Mouse (Mus musculus): Measurements from ENCODE around the gene Mcfd2. TPM values are rescaled to one million over a fixed set of nuclear protein-coding genes. Genes with fewer than 3 reads are reported as not detected.
A peak's percentile ranks its signal among the peaks of the same experiment; 100 is the strongest.

Gene Mcfd2
- polyA plus RNA-seq, 1 experiment from 2014 or later: 51.3 TPM

DNA sequence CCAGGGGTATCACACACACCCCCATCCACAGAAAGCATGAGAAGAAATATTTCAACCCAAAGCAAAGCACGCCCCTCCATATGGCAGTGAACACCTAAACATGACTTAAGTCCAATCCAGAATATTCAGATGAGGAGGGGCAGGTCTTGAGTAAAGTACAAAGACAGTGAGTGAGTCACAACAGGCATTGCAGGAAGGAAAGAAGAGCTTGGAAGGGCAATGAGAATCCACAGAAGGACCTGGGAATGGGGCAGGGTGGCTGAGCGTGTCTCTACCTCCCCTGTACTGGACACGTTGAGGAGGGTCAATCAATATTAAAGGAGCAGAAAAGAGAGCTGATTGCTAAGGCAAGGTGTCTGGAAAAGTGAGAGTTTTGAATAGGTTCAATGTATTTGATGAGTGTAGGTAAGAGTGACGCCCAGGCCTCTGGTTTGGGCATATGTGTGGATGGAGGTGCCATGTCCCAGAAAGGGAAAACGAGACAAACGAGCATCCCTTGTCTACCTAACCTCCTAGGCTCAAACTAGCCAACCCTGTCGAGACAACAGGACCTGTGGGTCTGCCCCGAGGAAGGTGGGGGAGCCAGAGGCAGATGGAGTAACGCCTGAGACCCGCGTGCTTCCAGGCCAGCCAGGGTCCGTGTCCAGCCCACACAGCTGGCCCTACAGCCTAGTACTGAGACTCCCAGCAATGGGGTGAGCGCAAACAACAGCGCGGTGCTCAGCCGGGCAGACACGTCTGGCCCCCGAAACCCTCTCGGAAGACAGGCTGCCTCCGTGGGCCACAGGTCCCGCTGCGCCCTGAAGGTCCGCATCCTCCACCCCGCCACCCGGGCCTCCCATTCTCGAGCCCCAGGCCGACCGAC lies 576 bp downstream of the Mcfd2 start:
- H3K36me3 ChIP-seq: peaks cover 32% of the 10 kb centered on the region
- H3K27me3 ChIP-seq (replicated peaks): peaks cover 5% of the 10 kb centered on the region; the same call in 1 of the 2 replicates
- WGBS (ENCODE audit: insufficient replicate concordance): 6% methylated on average over 28 of the region's 28 CpGs
- peak overlapping the region; percentile 95 for H3K4me2 ChIP-seq
- H3K4me3 ChIP-seq: peak overlapping the region; percentile 67
- peak overlapping the region; percentile 31; the same call in 1 of the 2 replicates for H3K27ac ChIP-seq
- peak overlapping the region; percentile 78 for H3K9ac ChIP-seq
- H3K4me1 ChIP-seq: peaks cover 31% of the 10 kb centered on the region
- ATAC-seq: peak; percentile 72
- 0 out of 2 replicates have a peak, but pooled peaks cover 4% of the 10 kb centered on the region for H3K9me3 ChIP-seq (replicated peaks)

DNA sequence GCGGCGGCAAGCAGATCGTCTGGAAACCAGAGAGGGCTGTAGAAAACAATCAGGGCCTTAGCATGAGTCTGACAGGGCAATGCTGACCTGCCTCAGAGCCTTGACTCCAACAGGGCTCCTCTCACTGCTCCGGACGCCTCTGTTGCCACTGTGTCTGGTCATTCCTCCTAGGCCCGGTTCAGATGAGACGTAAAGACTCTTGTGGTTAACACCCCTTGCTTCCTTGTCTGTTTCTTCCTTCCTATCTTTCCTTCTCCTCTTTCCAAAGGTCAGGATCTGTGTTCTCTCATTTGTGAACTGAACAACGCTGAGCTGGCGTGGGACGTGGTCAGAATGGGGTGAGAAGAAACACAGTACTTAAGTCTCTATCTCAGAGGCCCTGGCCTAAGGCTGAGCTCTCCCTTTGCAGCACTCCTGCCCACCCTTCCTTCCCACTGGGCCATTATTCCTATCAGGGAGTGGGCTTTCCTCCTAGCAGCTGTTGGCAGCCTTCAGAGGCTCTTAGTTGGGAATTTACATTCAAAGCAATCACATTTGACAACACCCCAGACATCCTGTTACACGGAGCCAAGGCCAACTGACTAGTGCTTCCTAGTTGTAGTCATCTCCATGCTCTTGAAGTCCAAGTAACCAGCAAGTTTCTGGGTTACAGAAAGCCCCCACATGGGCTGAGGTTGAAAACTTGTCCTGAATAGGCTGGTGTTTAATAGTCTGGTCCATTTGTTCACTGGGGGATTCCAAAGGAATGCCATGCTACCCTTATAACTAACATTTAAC lies 1.5 kb downstream of the Mcfd2 start:
- Histone ChIP-seq H3K9ac (peak overlapping the region; percentile 78), H3K9me3 (replicated peaks) (0 out of 2 replicates have a peak, but pooled peaks cover 4% of the 10 kb centered on the region), H3K4me1 (peaks cover 31% of the 10 kb centered on the region), H3K4me3 (peak overlapping the region; percentile 67), H3K27ac (no peak overlapping the region), H3K4me2 (peak overlapping the region; percentile 95), H3K36me3 (peaks cover 41% of the 10 kb centered on the region), H3K27me3 (replicated peaks) (peaks cover 5% of the 10 kb centered on the region; the same call in 1 of the 2 replicates)
- no peak for ATAC-seq
- WGBS (ENCODE audit: insufficient replicate concordance): 61% methylated on average over 11 of the region's 11 CpGs

GRCm38 (mm10) chr17:87263401-87263800 lies 2.3 kb downstream of the Mcfd2 start:
- peaks cover 48% of the 10 kb centered on the region for H3K36me3 ChIP-seq
- H3K9me3 ChIP-seq (replicated peaks): 0 out of 2 replicates have a peak, but pooled peaks cover 4% of the 10 kb centered on the region
- H3K4me3 ChIP-seq: no peak overlapping the region
- H3K4me1 ChIP-seq: peaks cover 31% of the 10 kb centered on the region
- H3K27ac ChIP-seq: 0 out of 2 replicates have a peak overlapping the region, but pooled peaks have one; percentile 14
- H3K9ac ChIP-seq: no peak overlapping the region
- H3K27me3 ChIP-seq (replicated peaks): peaks cover 5% of the 10 kb centered on the region; the same call in 1 of the 2 replicates
- 59% methylated on average over 6 of the region's 6 CpGs for WGBS (ENCODE audit: insufficient replicate concordance)
- peak overlapping the region; percentile 95 for H3K4me2 ChIP-seq
- no peak for ATAC-seq

- WGBS (ENCODE audit: insufficient replicate concordance): 82% methylated on average over 16 of the region's 16 CpGs
- no peak overlapping the region for H3K9ac ChIP-seq
- no peak overlapping the region for H3K4me2 ChIP-seq
- no peak overlapping the region for H3K27ac ChIP-seq
- peaks cover 74% of the 10 kb centered on the region for H3K36me3 ChIP-seq
- no peaks in the 10 kb centered on the region for H3K27me3 ChIP-seq (replicated peaks)
- no peaks in the 10 kb centered on the region for H3K4me1 ChIP-seq
- no peaks in the 10 kb centered on the region for H3K9me3 ChIP-seq (replicated peaks)
- no peak overlapping the region for H3K4me3 ChIP-seq
- ATAC-seq: no peak
These were observed 10.1 kb downstream of the Mcfd2 start for GRCm38 (mm10) chr17:87255672-87256071.

DNA sequence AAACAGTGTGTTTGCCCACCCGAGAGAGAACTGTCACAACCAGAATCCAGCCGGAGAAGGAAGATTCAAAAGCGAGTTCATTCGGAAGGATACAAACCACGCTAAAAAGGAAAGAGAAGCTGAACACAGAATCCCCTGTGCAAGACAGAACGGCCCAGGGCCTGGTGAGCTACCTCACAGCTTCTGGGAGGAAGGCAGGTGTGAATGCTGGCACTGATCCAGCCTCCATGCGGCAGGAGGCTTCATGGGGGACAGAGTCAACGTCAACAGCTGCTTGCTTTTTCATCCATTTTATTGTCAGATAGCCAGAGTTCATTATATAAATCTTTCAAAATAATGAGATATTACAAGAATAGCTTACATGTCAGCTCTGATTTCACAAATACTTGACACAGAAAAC lies 11.4 kb downstream of the Mcfd2 start:
- no peak for ATAC-seq
- Histone ChIP-seq H3K36me3 (peaks cover 61% of the 10 kb centered on the region), H3K4me3 (no peak overlapping the region), H3K4me2 (no peak overlapping the region), H3K9me3 (replicated peaks) (no peaks in the 10 kb centered on the region), H3K9ac (no peak overlapping the region), H3K27ac (no peak overlapping the region), H3K27me3 (replicated peaks) (no peaks in the 10 kb centered on the region), H3K4me1 (no peaks in the 10 kb centered on the region)
- 80% methylated on average over 8 of the region's 8 CpGs for WGBS (ENCODE audit: insufficient replicate concordance)

- no peak overlapping the region for H3K9ac ChIP-seq
- H3K4me3 ChIP-seq: no peak overlapping the region
- no peak overlapping the region; the same call in 1 of the 2 replicates for H3K27ac ChIP-seq
- H3K36me3 ChIP-seq: no peaks in the 10 kb centered on the region
- ATAC-seq: no peak
- 43% methylated on average over 9 of the region's 9 CpGs for WGBS (ENCODE audit: insufficient replicate concordance)
- H3K4me2 ChIP-seq: no peak overlapping the region
- H3K4me1 ChIP-seq: peaks cover 13% of the 10 kb centered on the region
- H3K9me3 ChIP-seq (replicated peaks): no peaks in the 10 kb centered on the region
- no peaks in the 10 kb centered on the region for H3K27me3 ChIP-seq (replicated peaks)
These were observed 19.6 kb downstream of the Mcfd2 start for GRCm38 (mm10) chr17:87246103-87246502.

DNA sequence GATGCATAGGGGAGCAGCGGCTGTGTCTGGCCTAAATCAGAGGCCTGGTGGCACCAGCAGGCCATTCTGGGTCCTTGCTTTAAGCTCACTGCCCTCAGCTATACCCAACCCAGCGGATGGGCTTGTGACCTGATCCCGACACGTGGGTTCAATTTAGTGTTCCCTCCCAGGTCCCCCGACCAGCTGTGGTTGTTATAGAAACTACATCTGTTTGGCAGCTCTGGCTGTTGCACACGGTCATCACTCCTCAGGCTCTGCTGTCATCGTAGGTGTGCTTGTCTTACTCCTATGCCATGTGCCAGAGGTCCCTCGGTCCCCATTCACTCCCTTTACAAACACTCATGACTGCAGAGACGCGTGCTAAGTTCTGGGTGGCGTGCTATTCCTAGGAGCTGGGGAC lies 27.9 kb downstream of the Mcfd2 start:
- H3K27ac ChIP-seq: no peak overlapping the region
- no peak overlapping the region for H3K4me2 ChIP-seq
- WGBS (ENCODE audit: insufficient replicate concordance): 80% methylated on average over 11 of the region's 11 CpGs
- H3K9me3 ChIP-seq (replicated peaks): no peaks in the 10 kb centered on the region
- no peak overlapping the region for H3K4me3 ChIP-seq
- no peaks in the 10 kb centered on the region for H3K4me1 ChIP-seq
- no peak for ATAC-seq
- H3K9ac ChIP-seq: no peak overlapping the region
- H3K27me3 ChIP-seq (replicated peaks): no peaks in the 10 kb centered on the region
- H3K36me3 ChIP-seq: no peaks in the 10 kb centered on the region

- H3K4me2 ChIP-seq: no peak overlapping the region
- no peak for ATAC-seq
- WGBS (ENCODE audit: insufficient replicate concordance): 51% methylated on average over 18 of the region's 18 CpGs
These were observed 28.7 kb downstream of the Mcfd2 start for GRCm38 (mm10) chr17:87236725-87237650.

DNA sequence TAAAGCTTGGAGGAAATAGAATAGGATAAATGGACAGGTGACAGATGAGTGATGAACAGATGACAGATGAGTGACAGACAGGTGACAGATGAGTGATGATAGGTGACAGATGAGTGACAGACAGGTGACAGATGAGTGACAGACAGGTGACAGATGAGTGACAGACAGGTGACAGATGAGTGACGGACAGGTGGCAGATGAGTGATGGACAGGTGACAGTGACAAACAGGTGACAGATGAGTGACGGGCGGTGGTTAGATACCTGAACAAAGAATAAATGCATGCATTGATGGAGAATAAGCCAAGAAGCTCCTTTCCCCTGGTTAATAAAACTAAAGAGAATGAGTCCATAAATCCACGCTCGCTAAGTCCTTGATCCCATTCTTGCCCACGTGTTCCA lies 30.7 kb downstream of the Mcfd2 start:
- Histone ChIP-seq H3K4me1 (no peaks in the 10 kb centered on the region), H3K27me3 (replicated peaks) (no peaks in the 10 kb centered on the region), H3K36me3 (no peaks in the 10 kb centered on the region), H3K4me3 (no peak overlapping the region), H3K27ac (no peak overlapping the region), H3K9me3 (replicated peaks) (no peaks in the 10 kb centered on the region), H3K4me2 (no peak overlapping the region), H3K9ac (no peak overlapping the region)
- ATAC-seq: no peak
- 73% methylated on average over 6 of the region's 6 CpGs for WGBS (ENCODE audit: insufficient replicate concordance)

More at GRCm38 (mm10) chr17:87236725-87237650, 28.7 kb downstream of the Mcfd2 start:
- Histone ChIP-seq H3K4me3 (no peak overlapping the region), H3K9ac (no peak overlapping the region), H3K9me3 (replicated peaks) (no peaks in the 10 kb centered on the region), H3K27me3 (replicated peaks) (no peaks in the 10 kb centered on the region), H3K27ac (no peak overlapping the region), H3K4me1 (no peaks in the 10 kb centered on the region), H3K36me3 (no peaks in the 10 kb centered on the region)

- Histone ChIP-seq H3K4me2 (no peak overlapping the region), H3K36me3 (no peaks in the 10 kb centered on the region), H3K9ac (no peak overlapping the region), H3K4me3 (no peak overlapping the region), H3K4me1 (no peaks in the 10 kb centered on the region), H3K9me3 (replicated peaks) (no peaks in the 10 kb centered on the region), H3K27ac (no peak overlapping the region), H3K27me3 (replicated peaks) (no peaks in the 10 kb centered on the region)
- 35% methylated on average over 4 of the region's 4 CpGs for WGBS (ENCODE audit: insufficient replicate concordance)
- ATAC-seq: no peak
These were observed 37.9 kb downstream of the Mcfd2 start for GRCm38 (mm10) chr17:87227878-87228277.

GRCm38 (mm10) chr17:87226079-87226640 lies 39.6 kb downstream of the Mcfd2 start:
- WGBS (ENCODE audit: insufficient replicate concordance): 66% methylated on average over 10 of the region's 10 CpGs
- Histone ChIP-seq H3K27me3 (replicated peaks) (no peaks in the 10 kb centered on the region), H3K9ac (no peak overlapping the region), H3K9me3 (replicated peaks) (no peaks in the 10 kb centered on the region), H3K4me3 (no peak overlapping the region), H3K36me3 (no peaks in the 10 kb centered on the region), H3K4me1 (no peaks in the 10 kb centered on the region), H3K4me2 (no peak overlapping the region), H3K27ac (no peak overlapping the region)
- ATAC-seq: no peak
